Mouse (Mus musculus) liver, embryonic 14.5 days (tissue): Measurements from ENCODE around the gene Zmynd19.

Source experiments
- CTCF ChIP-seq: IDR thresholded peaks from 2 replicates; pipeline ENCODE4 v1.5.1; 2016; ENCODE audit warnings: antibody characterized with exemption, low read depth, control low read depth
- EP300 ChIP-seq: IDR thresholded peaks from 2 replicates; pipeline ENCODE4 v1.6.1; 2016; ENCODE audit warnings: antibody characterized with exemption, low read depth

GRCm38 (mm10) chr2:24918930-24919838, 30.4 kb upstream of the Zmynd19 start, which contains the start of gene Ehmt1:
- no peak for TF ChIP-seq CTCF
- TF ChIP-seq EP300: no peak
